Mouse (Mus musculus) myocyte (in vitro differentiated cells): ENCODE data around the gene Lasp1.

Experiments used
- CEBPB ChIP-seq: IDR thresholded peaks from 2 replicates; pipeline ENCODE4 v1.6.1; 2011; ENCODE audit warnings: mild to moderate bottlenecking, moderate library complexity; ENCODE audit not compliant: poor library complexity, insufficient read depth, severe bottlenecking
- E2F4 ChIP-seq: IDR thresholded peaks from one replicate; pipeline ENCODE4 v1.6.1; 2011; ENCODE audit warnings: mild to moderate bottlenecking, control low read depth, moderate library complexity; ENCODE audit not compliant: insufficient read depth
- MAX ChIP-seq: IDR thresholded peaks from one replicate; pipeline ENCODE4 v1.6.1; 2011; ENCODE audit warnings: low read depth, mild to moderate bottlenecking, control low read depth
- MYOD1 ChIP-seq, 3 experiments: IDR thresholded peaks; one replicate each; pipeline ENCODE4 v1.6.1; 2011; ENCODE audit warnings: control low read depth in 2 of 3, low read depth in 2 of 3, mild to moderate bottlenecking in 2 of 3, moderate library complexity in 1 of 3; ENCODE audit not compliant: insufficient read length in 2 of 3, control insufficient read depth in 1 of 3
- MYOG ChIP-seq, 3 experiments: IDR thresholded peaks; one replicate each; pipeline ENCODE4 v1.6.1; 2011; ENCODE audit warnings: control low read depth in 2 of 3, low read depth in 2 of 3, mild to moderate bottlenecking in 2 of 3; ENCODE audit not compliant: insufficient read length in 2 of 3, control insufficient read depth in 1 of 3, insufficient read depth in 1 of 3
- POLR2A ChIP-seq: IDR thresholded peaks from one replicate; pipeline ENCODE4 v1.6.1; 2011; ENCODE audit warnings: low read depth, mild to moderate bottlenecking, control low read depth, moderate library complexity; ENCODE audit not compliant: insufficient read length
- POLR2AphosphoS2 ChIP-seq: IDR thresholded peaks from one replicate; pipeline ENCODE4 v1.6.1; 2011; ENCODE audit warnings: low read depth, control low read depth; ENCODE audit not compliant: insufficient read length
- REST ChIP-seq: IDR thresholded peaks from one replicate; pipeline ENCODE4 v1.6.1; 2011; ENCODE audit warnings: mild to moderate bottlenecking, control low read depth, moderate library complexity; ENCODE audit not compliant: insufficient read depth, insufficient read length
- SRF ChIP-seq: IDR thresholded peaks from one replicate; pipeline ENCODE4 v1.6.1; 2011; ENCODE audit warnings: low read depth; ENCODE audit not compliant: control insufficient read depth, insufficient read length
- TCF12 ChIP-seq: IDR thresholded peaks from one replicate; pipeline ENCODE4 v1.6.1; 2011; ENCODE audit warnings: mild to moderate bottlenecking, control low read depth; ENCODE audit not compliant: poor library complexity, insufficient read depth, severe bottlenecking
- TCF3 ChIP-seq: IDR thresholded peaks from one replicate; pipeline ENCODE4 v1.6.1; 2011; ENCODE audit warnings: low read depth, control low read depth; ENCODE audit not compliant: insufficient read length
- USF1 ChIP-seq: IDR thresholded peaks from one replicate; pipeline ENCODE4 v1.6.1; 2011; ENCODE audit warnings: low read depth, mild to moderate bottlenecking, control low read depth, moderate library complexity

DNA sequence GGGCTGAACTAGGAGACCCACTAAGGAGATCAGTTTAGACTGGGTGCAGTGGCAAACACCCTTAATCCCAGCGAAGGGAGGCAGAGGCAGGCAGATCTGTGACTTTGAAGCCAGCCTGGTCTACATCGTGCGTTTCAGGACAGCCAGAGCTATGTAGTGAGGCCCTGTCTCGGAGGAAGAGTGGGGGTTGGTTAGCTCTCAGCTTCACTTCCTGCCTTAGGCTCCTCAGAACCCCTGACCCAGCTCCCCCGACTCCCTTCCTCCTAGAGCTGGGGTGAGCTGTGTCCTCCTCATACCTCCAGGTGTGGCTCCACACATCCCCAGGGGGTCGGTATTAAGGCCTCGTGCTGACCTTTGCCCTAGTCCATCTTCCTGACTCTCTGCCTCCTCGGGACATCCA lies 37.7 kb downstream of the Lasp1 start:
- TF ChIP-seq POLR2A = no peak
- TF ChIP-seq USF1 = no peak
- TF ChIP-seq MAX = no peak
- TF ChIP-seq POLR2AphosphoS2 = no peak
- no peak for TF ChIP-seq E2F4
- TF ChIP-seq TCF12 = no peak
- TF ChIP-seq REST = no peak
- no peak for TF ChIP-seq TCF3
- TF ChIP-seq MYOG (IDR thresholded peaks at IDR 0.05; ENCODE audit: control insufficient read depth in 1 of 3, insufficient read depth in 1 of 3, insufficient read length in 2 of 3, low read depth in 2 of 3) = no peak
- TF ChIP-seq CEBPB = no peak
- no peak for TF ChIP-seq SRF
- no peak for TF ChIP-seq MYOD1 (IDR thresholded peaks at IDR 0.05; ENCODE audit: control insufficient read depth in 1 of 3, insufficient read length in 2 of 3, low read depth in 2 of 3)
